Mouse (Mus musculus): ENCODE data around the gene Slc7a15.

GRCm38 (mm10) chr12:8542371-8542770, 56.5 kb downstream of the Slc7a15 start:
- TF ChIP-seq POLR2A (IDR thresholded peaks at IDR 0.05; ENCODE audit: control insufficient read depth, extremely low read depth, insufficient read depth, low read length, poor library complexity) (no peak), CTCF (IDR thresholded peaks at IDR 0.05; ENCODE audit: borderline replicate concordance, control insufficient read depth, extremely low read depth, insufficient read depth, low read length, poor library complexity) (no peak)

Measured in thymus, adult 2 months (tissue).